Mouse (Mus musculus) layer of hippocampus, postnatal 25 days (tissue): ENCODE data around the gene Bbs5. TPM values are rescaled to one million over a fixed set of nuclear protein-coding genes. Genes with fewer than 3 reads are reported as not detected.
"Not testable (repeated sequence)": the region's sequence is repeated elsewhere in the genome, so short reads cannot be mapped to it uniquely, and the experiment has no call there.

Experiments
- DNase-seq, 2 experiments: peaks; one replicate each; pipeline ENCODE4 v3.0.0; 2022; ENCODE audit warnings: mixed read lengths in 2 of 2, low spot score in 1 of 2; ENCODE audit errors: extremely low spot score in 1 of 2
- total RNA-seq, 2 experiments: library from RNA; stranded (reverse); gene quantifications; 2 replicates each; pipeline ENCODE4 v1.2.3; 2021

The Bbs5 gene
- total RNA-seq: 10 to 100 TPM; 19.1 to 31.3 TPM

DNA sequence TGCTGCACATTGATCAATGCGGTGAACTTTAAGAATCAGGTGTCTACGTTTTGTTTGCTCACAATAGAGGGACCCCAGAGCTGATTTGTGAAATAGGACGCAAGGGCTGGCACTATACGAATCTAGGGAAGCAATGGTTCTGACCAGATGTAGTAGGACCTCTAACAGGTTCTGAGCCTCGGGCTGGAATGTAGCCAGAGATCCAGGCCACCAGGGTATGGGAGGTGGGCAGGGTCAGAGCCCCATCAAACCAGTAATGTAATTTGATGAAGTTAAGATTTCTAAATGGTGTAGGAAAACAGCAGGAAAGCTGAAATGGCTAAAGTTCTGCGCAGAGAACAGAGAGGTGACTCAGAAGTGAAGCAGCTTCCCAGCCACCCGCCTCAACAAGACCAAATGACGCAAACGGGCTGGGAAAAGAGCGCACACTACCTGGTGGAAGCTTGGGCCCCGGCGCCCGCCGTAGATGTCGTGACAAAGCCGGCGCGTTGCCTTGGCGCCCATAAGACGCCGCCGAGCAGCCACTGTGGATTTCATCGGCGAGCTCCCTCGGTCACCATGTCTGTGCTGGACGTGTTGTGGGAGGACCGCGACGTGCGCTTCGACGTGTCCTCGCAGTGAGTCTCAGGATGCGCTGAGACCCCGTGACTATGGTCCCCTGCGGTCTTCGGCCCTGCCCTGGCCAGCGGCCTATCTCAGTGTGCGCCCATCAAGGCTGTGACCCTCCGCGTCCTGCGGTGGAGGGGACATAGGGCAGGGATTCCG, at the start of gene Bbs5:
Gene Bbs5, plus strand, starts transcription at position 446 of the 765 bp plus-strand sequence.
- peak; percentile 82 to 89 for DNase-seq

DNA sequence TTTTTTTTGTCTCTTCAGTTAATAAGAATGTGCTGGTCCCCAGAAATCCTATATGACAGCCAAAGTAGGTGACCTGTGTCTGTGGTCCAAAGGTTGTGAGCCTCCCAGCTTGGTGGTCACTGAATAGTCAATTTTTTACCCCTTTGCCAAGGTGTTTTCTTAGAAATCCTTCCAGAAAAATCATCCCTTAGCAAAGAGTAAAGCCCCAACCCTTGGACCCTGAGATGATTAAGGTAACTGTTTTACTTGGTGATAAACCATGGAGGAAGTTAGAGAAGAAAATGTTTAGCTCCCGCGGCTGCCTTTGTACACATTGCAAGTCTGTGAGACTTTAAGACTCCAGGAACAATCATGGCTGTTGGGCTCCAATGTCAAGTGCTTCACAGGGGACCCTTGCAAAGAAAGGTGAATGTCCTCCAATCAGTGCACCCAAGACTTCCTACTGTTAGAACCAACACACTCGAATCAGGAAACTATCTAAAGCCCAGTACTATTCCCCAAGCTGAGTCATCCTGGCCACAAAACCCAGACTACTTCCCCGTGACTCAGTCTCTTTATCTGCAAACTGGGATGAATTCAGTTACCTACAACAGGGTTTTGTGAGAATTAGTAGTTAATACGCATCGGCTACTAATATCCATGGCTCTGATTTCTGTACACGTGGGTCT, 43.1 kb upstream of the Bbs5 start:
- DNase-seq: no peak

DNA sequence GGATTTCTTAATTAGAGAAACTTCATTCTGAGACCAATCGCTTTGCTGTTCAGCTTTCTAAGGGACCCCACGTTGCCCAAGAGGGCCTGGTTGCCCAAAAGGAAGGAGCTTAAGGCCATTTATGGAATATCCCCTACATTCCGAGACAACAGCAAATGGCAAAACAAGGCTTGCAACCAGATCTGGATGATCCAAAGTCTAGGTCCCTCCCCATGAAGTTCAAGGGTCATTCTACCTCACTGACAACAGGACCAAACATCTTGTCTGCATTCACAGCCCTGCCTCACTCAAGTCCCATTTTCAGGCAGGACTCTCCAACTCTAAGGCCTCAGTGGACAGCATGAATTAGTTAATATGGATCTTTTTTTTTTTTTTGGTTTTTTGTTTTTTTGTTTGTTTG, 40.4 kb upstream of the Bbs5 start:
- DNase-seq: no peak

DNA sequence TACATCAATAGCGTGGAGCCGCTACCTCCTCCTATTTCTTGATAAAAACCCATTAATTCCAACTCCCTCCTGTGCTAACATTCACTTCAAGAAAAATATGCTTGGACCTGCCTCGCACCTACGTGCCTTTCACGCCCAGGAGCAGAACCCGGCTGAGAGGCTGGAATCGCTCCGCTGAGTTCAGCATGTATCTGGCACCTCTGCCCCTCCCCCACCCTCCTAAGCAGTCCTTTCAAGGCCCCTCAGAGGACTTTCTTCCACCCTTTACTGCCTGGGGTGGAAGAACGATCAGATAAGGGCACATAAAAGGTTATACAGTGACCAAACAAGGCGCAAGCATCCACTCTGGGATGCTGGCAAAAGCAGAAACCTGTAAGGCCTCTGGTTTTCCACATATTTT, 34.7 kb upstream of the Bbs5 start:
- no peak for DNase-seq

DNA sequence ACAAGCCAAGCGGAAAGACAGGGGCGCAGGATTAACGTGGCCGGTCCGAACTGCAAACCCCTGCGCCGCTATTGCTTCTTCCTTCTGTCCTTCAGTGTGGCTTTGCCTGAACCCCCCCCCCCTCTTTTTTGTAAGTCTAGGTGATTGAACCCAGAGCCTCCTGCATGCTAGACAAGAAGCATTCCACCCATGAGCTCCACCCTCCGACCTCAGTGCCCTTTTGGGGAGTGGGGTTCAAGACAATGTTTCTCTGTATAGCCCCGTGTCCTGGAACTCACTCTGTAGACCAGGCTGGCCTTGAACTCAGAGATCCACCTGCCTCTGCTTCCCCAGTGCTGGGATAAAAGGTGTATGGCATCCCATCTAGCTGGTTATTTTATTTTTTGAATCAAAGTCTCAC, 34.3 kb upstream of the Bbs5 start:
- DNase-seq: no peak

DNA sequence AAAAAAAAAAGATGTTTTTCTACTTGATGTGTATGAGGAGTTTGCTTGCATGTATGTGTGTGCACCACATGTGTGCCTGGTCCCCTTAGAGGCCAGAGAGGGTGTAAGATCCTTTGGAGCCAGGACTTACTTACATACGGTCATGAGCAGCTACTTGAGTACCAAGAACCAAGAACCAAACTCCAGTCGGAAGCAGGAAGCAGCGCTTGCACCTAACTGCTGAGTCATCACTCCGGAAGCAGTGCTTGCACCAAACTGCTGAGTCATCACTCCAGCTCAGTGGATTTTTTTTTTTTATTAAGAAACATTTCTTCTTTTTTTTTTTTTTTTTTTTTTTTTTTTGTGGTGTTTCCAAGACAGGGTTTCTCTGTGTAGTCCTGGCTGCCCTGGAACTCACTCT, 33.7 kb upstream of the Bbs5 start:
- DNase-seq: no peak

DNA sequence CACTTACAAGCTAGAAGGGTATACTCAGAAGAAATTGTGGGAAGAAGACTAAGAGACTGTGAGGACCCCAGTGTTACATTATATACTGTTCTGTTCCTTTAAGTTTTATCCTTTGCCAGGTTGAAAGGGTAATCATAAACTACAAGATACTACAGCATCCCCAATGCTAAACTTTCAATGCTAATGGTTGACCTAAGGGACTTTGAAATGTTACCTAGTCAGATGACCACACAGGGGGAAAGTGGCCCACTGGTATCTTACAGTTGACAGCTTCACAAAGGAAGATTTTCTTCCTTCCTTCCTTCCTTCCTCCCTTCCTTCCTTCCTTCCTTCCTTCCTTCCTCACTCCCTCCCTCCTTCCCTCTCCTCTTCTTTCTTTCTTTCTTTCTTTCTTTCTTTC, 28.6 kb upstream of the Bbs5 start:
- no peak for DNase-seq

DNA sequence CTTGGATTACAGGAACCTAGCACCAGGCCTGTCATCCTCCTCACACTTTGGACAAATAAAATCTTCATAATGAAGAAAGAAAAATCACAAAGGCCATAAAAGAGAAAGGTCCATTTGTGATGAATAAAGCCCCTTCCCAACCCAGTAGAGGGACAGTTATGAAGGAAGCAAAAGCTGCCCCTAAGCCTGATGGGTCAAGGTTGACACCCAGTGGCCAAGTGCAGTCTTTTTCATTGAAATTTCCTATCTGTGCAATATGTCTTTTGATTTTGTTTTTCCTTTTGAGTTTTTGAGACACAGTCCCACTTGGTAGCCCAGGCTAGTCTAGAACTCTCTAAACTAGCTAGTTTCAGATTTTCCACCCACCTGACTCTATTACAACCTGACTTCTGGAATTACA, 27.7 kb upstream of the Bbs5 start:
- DNase-seq: no peak

DNA sequence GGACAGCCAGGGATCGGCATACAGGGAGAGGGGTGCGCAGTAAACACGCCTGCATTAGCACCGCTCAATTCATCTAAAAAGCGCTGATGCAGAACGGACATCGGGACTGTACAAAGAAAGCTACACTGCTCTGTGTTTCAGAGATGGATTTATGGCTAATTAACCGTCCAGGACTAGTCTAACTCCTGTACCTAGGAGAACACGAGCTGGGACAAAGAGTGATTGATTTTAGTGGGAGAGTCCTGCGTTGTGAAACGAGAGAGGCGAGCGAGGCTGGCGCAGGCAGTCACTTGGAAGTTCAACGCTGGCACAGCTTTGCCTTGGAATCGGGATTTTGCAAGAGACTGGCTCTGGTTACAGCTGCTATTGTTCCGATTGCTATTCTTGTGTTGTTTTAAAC, 17.8 kb upstream of the Bbs5 start:
- peak in 1 of 2 experiments; percentile 10 for DNase-seq

DNA sequence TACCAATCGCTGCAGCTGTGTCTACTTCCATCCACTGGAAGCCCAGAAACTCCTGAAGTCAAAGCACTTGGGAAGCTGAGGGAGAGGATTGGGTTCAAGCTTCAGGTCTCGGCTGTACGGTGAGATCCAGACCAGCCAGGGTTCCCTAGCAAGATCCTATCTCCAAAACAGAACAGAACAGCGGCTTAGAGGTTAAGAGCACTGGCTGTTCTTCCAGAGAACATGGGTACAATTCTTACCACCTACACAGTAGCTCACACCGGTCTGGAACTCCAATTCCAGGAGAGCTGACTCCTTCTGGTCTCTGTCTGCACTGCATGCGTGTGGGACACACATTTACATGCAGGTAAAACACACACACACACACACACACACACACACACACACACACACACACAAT, 17.1 kb upstream of the Bbs5 start:
- no peak for DNase-seq

DNA sequence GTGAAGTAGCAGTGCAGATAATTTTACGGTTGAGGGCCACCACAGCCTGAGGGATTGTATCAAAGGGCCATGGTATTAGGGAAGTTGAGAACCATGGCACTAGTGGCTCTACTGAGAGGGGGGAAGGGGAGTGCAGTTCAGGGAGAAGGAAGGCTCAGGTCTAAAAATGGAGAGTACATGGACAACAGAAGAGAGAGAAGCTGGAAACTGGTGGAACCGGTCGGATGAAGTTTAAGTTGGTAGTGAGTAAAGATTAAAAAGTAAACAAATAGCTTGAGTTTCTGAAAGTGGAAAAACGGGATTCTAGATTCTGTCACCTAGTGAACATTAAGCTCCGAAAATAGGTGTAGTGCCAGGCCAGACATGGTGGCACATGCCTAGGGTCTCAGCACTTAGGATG, 16.2 kb upstream of the Bbs5 start:
- no peak for DNase-seq

DNA sequence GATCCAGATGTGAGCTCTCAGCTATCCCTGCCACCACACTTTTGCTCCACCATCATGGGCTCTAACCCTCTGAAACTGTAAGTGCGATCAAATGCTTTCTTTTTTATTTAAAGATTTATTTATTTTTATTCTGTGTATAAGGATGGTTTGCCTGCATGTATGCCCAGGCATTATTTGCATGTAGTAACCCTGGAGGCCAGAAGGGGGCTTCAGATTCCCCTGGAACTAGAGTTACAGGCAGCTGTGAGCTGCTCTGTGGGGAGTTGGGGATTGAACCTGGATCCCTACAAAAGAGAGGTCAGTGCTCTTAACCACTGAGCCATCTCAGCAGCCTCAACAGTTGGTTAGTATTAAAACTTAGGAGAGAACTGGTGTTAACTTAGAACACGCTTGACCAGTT, 15.5 kb upstream of the Bbs5 start:
- DNase-seq: no peak

DNA sequence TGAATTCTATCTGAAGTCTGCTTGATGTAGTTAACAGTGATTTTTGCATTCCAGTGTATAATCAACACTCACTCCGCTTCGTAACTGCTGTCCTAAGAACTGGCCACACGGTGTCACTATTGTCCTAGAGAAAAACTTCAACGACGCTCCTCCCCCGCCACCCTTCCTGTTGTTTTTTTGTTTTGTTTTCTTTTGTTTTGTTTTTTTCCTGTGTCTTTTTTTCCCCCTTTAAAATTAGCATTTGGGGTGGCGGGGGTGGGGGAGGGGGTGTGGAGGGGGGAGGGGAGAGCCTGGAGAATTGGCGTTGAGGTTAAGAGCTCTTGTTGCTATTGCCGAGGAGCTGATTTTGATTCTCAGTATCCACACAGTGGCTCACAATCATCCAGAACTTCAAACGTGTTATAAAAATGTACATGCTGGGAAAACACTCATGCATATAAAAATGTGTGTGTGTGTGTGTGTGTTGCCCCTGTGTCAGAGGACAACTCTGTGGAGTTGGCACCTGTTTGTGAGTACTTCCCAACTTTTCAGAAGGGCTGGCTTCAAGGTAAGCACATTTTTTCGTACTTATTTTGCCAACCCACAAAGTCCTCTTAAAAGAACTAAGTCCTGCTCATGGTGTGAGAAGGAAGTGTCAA, 11.8 kb upstream of the Bbs5 start:
- DNase-seq: peak in 1 of 2 experiments; percentile 46

DNA sequence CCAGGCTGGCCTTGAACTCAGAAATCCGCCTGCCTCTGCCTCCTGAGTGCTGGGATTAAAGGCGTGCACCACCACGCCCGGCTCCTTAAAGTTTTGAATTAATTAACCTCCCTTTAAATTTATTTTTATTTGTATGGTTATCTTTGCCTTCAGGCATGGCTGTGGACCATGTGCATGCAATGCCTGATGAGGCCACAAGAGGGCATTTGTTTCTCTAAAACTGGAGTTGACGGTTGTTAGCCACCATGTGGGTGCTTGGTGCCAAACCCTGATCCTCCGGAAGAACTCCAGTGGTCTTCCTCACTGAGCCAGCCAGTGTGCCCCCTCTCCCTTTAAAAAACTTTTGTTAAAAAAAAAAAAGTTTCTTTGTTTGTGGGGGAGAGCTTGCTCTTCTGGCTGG, 11.2 kb upstream of the Bbs5 start:
- DNase-seq: peak in 1 of 2 experiments; percentile 30

DNA sequence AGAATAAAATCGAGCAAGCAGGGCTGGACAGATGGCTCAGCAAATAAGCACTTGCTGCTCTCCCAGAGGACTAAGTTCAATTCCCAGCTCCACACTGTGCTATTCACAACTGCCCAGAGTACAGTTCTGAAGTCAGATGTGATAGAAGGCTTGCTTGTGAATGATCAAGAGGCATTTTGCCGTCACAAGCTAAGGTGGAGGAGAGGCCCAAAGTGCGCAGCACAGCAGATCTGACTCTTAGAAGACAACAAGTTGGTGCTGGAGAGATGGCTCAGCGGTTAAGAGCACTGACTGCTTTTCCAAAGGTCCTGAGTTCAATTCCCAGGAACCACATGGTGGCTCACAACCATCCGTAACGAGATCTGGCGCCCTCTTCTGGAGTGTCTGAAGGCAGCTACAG, 9.0 kb upstream of the Bbs5 start:
- not testable (repeated sequence) for DNase-seq

DNA sequence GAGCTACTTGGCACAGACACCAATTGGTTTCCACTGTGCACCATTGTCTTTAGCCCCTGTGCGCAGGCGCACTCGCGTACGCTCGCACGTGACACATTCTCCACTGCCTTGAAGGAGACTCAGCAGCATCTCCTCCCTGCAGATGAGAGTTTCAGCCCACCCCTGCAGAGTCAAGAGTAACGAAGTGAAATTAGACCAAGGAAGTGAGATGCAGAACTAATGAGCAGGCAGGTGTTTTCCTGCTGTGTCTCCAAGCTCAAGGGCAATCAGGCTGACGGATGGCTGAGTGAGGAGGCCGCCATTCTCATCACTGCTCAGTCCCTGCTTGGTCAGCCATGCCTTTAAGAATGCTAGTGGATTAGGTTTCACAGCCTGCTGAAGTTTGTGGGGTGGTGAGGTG, 6.9 kb upstream of the Bbs5 start:
- no peak for DNase-seq

DNA sequence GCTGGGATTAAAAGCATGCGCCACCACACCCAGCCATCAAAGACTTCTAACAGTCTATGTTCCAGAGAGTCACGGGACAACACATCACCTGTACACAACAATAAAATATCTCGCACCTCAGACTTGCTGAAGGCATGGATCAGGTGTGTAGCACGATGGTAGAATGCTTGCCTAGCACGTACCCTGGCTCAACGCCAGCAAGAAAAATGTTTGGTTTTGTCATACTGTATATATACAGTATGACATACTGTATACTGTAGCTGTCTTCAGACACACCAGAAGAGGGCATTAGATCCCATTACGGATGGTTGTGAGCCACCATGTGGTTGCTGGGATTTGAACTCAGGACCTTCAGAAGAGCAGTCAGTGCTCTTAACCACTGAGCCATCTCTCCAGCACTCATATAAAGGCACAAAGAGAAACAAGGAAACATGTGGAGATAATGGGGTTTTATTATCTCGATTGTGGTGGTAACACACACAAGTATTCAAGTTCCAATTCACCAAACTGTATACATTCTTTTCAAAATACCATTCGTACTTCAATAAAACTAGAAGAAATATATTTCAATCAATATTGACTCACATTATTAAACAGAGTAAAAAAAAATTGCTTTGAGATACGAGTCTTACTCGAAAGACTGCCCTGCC, 1.9 kb upstream of the Bbs5 start:
- DNase-seq: no peak

DNA sequence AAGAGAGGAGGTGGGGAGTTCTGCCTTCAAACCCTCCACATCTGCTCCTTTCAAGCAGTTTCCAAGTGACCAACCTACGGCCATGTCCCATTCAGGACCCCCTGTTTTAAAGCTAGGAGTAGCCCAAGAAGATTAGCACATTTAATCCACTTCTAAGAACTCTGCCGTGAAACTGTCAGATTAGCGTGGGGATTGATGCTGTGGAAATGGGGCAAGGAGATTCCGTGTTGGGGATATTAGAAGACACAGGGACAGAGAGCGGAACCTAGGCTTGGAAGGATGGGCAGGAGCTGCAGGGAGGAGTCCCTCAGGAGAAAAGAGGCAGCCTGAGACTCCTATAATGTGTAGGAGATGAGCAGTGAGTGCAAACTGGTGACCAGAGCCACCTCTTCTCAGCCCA, 2.7 kb downstream of the Bbs5 start:
- DNase-seq: no peak

DNA sequence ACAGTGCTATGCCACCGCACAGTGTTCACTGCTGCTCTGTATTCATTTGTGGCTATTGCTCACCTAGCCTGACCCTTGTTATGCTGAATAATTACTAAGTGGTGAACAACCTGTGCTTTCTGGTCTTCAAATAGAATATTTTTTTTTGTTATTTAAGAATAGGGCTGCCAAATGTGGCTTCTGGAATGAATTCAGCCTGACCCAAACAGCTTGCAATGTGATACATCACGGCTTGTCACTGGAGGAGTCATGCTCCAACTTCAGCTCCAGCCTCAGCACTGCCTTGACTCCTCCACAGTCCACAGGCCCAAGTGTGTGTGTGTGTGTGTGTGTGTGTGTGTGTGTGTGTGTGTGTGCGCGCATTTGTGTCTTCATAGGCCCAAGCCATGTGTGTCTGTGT, 12.4 kb downstream of the Bbs5 start:
- no peak for DNase-seq

DNA sequence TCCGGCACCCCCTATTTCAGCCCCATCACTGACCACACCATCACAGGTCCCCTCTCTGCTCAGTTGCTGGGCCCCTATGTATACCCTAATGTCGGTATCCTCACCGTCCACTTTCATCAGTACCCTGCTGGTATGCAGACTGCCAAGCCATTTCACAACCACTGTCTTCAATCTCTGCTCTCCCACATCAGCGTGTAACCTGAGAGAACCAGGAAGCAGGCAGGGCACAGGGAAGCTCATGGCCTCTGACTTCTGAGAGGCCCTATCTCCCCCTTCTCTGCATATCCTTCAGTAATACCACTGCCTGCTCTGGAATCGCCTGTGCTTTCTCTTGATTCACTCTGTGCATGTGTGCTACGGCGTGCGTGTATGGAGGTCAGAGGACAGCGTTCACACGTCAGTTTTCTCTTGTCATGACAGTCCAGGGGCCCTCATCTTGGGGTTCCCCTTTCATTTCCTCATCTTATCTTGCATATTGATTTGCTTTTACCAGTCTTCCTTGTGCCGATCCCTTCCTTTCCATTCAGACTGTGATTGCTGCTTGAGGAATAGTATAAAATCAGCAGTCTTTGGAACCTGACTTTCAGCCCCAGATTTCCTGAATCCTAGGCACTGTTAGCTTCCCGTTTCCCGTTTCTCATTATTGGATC, 17.0 kb downstream of the Bbs5 start:
- DNase-seq: no peak

DNA sequence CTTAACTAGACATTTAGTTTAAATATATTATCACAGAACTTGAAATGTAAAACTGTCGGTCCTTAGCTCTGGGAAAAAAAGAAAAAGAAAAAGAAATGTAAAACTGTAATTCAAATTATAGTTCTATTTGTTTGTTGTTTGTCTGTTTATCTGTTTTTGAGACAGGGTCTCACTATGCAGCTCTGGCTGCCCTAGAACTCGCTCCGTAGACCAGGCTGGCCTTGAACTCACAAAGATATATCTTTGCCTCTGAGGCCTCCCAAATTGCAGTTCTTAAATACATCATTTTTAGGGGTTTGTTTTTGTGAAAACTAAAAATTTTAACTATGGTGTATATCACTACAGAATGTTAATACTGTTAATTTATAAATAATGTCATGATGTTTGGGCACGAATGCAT, 20.7 kb downstream of the Bbs5 start:
- no peak for DNase-seq
